Mouse (Mus musculus): ENCODE measurements around the gene Rtn4ip1.
A peak's percentile ranks its signal among the peaks of the same experiment; 100 is the strongest.
"Not testable (repeated sequence)": the region's sequence is repeated elsewhere in the genome, so short reads cannot be mapped to it uniquely, and the experiment has no call there.

Rtn4ip1 gene

DNA sequence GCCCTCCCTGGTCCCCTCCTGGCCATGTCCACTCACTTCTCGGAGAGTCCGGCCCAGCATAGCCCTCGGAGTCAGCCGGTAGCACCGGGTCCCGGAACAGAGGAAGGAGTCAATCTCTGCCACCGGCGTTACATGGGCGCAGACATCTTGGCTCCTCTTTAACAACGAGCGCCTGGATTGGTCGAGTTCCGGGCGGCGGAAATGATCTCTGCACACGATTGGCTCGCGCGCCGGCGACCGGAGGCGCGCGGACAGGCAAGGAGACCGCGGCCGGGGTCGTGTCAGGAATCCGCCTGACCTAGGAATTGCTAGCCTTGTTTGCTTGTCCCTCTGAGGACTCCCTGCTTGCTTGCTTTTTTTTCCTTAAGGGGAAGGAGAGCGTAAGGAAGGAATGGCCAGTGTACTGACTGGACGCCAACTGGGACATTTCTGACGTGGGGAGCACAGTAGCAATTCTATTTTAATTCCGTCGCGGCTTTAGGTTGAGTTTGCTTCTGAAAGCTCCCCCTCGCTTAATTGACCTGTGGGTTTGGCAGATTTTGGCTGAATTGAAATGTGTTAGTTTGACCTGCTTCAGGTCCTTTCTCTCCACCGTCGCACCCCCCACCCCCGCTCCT, at the start of gene Rtn4ip1, which contains the start of gene Qrsl1:
Rtn4ip1 (plus strand) TSS at position 230 of the 617 bp plus-strand sequence.
Qrsl1 (minus strand) TSS at position 168 of the 617 bp plus-strand sequence.
- DNase-seq (ENCODE audit: inconsistent ontology term), result peak; percentile 94

DNA sequence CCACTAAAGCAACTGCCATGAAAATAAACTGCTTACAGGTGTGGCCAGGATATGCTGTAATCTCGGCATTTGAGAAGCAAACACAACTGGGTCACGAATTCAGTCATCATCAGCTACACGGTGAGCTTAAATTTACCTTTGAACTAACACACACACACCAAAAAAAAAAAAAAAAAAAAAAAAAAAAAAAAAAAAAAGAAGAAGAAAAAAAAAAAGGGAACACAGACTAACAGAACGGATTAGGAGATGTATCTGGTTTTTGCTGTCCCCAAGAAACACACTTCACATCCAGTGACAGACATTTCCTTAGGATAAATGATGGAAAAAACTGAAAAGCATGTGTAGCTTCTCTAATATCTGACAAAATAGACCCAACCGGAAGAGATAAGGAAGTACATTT, 49.7 kb upstream of the Rtn4ip1 start:
- no peak for DNase-seq (ENCODE audit: inconsistent ontology term)

DNA sequence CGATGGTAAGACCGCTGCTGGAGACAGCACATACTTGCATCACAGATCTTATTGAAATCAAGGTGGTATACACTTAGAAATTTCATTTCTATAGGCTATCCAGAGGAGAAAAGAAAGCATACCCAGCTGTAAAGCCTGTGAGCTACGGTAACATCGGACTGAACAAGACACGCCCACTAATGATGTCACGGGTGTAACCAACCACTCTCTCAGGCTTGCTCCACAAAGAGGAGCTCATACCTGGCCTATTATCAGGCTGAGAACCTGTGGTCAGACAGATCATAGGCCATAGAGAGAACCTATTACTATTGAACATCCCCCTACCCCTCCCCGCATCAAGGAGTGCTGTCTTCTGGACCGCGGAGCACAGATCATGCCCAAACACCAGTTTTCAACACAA, 45.7 kb upstream of the Rtn4ip1 start:
- DNase-seq (ENCODE audit: inconsistent ontology term), result no peak

DNA sequence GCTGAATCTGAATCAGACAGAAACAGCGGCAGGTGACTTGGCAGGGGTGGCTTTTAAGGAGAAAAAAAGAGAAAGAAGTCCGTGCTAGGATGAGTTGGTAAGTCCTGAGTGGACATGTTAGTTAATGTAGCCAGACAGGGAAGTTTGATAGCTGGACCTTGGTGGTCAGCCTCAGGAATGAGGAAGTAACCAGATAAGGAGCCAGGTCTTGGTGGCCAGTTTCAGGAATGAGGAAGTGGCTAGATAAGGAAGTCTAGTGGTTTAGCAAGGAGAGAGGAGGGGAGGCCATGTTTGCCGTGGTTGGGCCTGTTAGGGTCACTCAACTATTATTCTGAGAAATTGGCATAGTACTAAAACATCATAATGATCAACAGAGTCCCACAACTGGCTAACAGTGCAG, 45.3 kb upstream of the Rtn4ip1 start:
- no peak for DNase-seq (ENCODE audit: inconsistent ontology term)

DNA sequence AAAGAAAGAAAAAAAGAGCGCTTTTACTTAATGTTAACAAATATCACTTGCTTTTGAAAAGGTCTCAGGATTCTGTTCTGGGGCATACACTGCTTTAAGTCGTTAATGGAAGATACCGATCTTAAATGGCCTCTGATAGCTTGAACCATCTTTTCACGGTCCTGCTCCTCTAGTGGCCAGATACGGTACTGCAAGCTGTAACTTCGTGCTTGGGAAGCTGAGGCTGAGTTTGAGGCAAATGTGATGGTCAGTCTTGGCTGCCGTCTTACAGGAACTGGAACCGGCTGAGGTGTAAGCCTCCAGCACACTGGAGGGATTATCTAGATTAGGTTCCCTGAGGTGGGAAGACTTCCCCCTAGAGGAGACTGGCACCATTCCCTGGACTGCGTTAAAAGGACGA, 30.9 kb upstream of the Rtn4ip1 start:
- DNase-seq (ENCODE audit: inconsistent ontology term), result peak; percentile 7

DNA sequence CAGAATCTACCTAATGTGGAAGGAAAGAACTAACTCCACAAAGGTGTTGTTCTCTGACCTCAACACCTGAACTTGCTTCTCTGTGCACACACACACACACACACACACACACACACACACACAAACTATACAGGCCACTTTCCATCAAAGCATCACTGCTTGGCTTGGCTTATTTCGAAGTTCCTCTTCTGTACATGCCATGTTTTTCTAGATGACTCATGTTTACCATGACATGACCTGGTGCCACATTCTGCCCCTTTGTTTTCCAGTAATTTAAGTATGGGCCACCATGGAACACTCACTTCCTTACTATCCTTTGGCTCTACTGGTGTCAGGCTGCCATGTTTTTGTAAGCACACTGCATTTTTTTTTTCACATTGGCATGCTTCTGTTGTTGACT, 30.1 kb upstream of the Rtn4ip1 start:
- no peak for DNase-seq (ENCODE audit: inconsistent ontology term)

DNA sequence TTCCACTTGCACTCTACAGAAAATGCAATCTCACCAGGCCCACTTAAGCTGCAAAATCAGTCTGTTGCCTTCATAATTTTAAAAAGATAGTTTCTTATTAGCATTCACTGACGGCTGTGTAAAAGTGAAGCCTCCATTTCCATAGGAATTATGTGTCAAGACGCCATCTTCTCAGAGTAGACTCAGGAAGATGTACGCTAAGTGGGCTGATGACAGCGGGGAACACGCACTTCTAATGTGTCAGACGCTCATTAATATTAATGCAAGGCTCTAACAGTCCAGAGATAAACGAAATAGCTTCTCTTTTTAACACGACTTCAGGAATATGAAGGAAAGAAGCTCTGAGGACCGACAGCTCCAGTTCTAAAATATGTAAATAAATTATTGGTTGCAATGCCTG, 13.9 kb upstream of the Rtn4ip1 start:
- DNase-seq (ENCODE audit: inconsistent ontology term), result no peak

DNA sequence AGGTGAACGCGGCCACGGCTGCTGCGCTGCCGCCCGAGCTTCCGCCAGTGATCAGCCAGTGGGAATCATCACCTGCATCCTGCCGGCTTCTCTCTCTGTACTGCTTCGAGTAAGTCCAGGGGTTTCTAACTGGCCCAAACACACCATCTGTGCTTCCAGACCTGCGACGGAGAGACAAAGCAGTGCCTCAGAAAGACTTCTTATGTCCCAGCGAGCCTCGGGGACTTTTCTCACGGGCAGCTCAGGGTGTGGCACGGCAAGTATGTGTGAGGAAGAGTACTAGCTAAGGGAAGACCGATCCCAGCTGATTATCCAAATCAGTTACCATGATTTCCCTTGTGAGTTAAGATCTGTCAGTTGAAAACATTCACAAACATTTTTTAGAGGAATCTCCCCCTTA, 12.6 kb upstream of the Rtn4ip1 start:
- DNase-seq (ENCODE audit: inconsistent ontology term), result no peak

DNA sequence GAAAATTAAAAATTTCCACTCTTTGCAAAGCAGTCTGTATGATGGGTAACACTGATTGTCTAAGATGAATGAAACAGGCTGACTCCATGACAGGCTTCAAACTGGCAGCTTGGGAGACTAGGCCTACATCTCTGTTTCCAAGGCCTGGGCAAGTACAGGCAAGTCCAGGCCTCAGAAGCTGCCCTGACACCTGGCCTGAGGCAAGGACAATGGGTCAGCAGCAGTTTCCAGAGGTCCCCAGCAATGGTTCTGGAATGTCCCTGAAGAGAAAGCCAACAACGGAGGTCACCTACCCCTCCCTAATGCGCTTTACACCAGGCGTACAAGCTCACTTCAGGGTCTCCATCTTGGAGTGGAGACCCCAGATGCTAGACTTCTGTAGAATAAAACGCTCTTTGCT, 8.6 kb upstream of the Rtn4ip1 start:
- DNase-seq (ENCODE audit: inconsistent ontology term), result no peak

DNA sequence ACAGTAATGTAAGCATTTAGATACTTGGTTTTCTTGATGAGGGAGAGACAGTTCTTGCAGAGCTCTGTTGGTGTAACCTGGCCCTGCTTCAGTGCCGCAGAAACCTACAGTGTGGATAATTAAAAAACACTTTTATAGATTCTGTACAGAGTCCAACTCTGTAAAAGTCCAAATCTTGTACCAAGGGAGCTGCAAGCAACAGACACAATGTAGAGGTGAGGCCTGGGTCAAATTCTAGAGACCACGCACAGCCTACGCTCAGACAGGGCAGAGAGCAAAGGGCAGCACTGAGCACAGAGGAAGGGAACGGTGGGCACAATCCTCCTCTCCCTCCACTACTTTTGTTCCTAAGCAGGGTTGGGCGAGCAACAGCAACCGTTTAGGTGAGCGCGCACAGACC, 5.5 kb upstream of the Rtn4ip1 start:
- DNase-seq (ENCODE audit: inconsistent ontology term), result no peak

DNA sequence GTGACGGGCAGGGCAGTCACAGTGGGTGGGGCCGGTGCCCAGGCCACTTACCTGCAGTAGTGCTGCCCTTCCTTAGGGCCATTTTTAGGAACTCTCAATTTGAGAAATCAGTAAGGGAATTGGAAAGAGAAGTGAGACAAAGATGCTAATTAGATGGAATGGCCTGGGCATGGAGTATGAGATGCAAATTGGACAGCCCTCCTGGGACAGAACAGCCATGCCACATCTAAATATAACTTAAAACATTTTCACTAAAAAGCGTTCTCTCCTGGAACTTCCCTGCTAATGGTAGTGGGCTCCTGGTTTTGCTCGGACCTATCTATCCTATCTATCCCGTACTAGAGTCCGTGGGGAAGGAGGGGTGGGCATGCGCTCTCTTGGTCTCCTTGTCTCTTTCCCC, 3.3 kb upstream of the Rtn4ip1 start:
- no peak for DNase-seq (ENCODE audit: inconsistent ontology term)

DNA sequence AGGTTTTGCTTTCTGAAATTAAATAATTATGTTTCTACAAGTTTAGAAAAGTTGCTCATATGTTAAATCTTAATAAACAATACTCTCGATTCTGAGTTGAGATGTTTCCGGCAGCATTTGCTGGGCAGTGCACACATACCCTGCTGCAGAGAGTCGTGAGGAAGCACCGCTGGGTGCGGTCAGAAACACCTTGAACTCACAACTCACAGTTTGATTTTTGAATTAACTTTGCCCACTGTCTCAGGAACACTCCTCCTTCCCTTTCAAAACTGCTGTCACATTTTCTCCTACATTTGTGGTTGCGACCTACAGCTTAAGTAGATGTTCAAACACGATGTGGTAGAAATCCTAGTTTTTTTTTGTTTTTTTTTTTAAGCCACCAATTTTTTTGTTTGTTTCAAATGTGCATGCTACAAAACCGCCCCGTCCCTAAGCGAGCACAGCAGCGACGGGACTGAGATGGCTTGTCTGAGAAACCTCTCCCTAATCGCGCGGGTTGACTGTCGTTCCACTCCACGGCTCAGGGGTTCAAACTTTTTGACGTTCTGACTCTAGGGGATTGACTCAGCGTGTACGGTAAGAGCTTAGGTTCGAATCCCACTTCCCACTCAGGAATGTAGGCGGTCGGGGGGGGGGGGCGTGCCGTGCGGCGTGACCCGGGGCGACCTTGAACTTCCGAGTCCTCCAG, 580 bp upstream of the Rtn4ip1 start:
- no peak for DNase-seq (ENCODE audit: inconsistent ontology term)

DNA sequence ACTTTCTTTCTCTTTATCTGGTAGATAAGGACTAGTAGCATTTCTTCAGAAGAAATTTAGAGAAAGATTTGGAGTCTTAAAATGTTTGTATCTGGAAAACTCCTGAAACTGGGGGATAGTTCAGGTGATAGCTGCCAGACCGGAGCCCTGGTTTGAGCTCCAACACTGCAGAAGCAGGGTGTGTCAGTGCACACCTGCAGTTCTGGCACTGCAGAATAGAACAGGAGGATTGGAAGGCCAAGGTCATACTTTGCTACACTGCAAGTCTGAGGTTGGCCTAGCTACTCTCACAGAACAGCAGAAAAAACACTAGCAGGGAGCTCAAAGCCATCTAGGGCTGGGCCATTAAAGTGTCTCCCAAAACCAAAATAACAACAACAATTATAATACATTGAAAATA, 3.0 kb downstream of the Rtn4ip1 start:
- DNase-seq (ENCODE audit: inconsistent ontology term), result no peak

DNA sequence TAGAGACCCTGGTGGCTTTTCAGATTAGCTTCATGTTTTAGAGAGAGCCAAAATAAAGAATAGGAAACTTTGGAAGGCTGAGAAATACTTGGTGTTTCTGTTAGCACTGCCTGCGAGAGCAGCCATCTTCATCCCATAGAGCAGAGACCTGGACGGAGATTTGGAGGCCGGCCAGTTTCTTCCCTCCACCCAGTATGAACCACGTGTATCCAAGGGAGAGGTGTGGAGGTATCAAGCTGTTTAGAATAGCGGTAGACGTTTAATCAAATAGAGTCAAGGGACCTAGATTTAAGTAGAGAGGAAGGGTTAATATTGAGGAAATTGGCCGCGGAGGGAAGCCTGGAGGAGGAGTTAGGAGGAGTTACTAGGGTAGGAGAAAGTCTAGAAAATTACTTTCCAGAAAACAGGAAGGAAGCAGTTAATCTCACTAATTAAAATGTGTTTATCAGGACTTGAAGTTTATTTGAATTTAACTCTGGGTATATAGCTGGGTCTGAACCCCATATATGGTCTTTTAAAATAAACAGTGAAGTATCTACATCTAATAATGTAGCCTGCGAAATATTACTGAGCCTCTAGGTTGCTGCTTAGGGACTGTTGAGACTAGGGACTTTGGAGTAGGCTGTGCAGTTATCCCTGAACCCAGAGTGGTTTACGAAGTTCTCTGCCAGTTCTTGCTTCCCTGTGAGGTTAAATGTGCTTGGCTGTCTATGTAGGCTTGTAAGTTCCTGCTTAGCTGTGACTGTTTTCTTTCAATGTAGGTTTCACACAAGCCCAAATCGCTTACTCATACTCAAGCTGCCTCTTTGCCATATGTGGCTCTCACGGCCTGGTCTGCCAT, 8.6 kb downstream of the Rtn4ip1 start:
- DNase-seq (ENCODE audit: inconsistent ontology term), result no peak

DNA sequence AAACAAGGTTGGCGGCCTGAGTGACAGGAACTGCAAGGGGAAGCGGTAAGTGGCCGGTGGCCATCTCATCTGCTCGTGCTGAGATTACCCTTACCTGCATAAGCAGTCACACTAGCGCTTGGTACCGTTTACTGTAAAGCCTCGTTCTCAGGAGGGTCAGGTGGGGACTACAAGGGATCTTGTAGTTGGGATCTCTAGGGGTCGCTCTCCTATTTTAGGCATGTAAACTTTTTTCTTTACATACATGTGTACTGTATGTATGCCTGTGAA, 9.2 kb downstream of the Rtn4ip1 start:
- DNase-seq (ENCODE audit: inconsistent ontology term), result no peak

DNA sequence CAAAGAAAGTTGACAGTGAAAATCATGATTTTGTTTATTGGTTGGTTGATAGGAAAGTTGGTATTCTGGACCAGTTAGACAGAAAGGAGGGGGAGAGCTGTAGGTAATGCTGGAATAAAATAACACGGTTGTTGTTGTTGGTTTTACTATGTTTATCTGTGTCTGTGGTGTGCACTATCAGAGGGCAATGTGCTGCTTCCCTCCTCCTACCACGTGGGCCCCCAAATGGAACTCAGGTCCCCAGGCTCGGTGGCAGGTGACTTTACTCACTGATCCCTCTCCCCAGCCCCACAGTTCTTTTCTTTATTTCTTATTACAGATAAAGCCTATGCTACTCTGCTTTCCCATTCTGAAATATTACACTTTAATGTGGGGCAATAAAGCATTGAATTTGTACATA, 10.6 kb downstream of the Rtn4ip1 start:
- DNase-seq (ENCODE audit: inconsistent ontology term), result no peak

DNA sequence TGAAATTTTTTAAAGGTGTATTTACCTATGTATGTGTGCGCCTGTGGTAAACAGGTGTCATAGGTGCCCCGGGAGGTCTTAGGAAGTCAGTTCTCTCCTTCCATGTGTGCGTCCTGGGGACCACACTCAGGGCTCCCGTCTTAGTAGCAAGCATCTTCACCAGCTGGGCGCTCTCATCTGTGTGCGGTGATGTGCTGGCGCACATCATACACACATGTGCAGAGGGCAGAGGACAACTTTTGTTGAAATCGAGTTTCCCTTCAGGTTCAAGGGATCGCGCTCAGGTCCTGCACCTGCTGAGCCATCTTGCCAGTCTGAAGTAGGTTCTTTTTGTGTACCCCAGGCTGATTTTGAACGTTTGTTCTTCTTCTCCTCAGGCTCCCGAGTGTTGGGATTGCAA, 14.6 kb downstream of the Rtn4ip1 start:
- no peak for DNase-seq (ENCODE audit: inconsistent ontology term)

DNA sequence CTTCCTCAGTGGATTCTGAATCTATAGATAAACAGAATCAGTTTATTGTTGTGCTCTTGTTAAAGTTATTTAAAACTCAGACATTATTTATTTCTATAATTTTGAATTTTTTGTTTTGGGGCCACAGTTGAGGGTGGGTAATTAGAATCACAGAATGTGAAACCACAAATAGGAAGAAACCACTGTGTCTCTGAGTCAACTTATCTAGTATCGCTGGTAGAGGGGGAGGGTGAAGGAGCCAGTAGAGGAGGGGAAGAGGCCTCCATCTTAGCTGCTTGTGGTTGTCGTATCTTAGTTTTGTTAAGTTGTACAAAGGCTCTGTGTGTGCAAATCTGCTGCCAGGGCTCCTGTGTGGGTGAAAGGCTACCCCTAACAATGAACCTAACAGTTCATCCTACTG, 15.1 kb downstream of the Rtn4ip1 start:
- DNase-seq (ENCODE audit: inconsistent ontology term), result no peak

DNA sequence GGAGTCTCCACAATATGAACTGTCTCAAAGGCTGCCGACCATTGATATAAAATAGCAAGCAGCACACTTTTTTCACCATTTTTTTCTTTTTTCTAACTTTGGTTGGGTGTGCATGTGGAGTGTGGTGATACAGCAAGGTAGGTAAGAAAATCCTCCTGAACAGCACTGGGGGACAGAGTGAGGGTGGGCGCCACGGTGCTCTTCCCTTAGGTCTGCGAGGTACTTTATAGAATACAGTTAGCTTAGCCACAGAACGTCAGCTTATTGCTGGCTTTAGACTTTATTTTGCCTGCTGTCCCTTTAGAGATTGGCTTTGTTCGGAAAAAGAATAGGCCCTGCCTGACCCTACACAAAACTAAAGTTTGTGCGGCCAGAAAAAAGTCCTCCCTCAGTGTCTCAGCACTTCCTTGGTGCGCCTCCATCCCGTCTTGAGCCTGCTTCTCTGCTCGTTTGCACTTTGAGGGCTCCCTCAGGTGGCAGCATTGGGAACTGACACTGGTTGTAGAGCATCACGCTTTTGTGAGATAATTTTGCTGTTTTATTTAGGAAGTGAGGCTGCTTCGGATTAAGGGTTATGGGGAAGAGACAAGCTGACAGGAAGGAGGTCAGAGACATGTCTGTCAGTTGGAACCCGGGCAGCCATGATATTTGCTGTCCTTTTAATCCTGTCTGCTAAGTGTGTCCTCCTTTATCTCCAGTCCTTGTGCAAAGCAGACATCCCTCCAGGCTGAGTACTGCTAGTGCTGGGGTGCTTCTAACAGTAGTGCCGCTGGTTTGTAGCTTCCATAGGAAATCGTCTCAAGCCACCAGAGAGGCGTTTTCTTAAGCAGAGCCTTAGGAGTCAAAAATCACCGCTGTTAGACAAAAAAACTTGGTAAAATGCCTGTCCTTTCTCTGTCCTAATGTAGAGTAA, 17.3 kb downstream of the Rtn4ip1 start:
- peak; percentile 59 for DNase-seq (ENCODE audit: inconsistent ontology term)

DNA sequence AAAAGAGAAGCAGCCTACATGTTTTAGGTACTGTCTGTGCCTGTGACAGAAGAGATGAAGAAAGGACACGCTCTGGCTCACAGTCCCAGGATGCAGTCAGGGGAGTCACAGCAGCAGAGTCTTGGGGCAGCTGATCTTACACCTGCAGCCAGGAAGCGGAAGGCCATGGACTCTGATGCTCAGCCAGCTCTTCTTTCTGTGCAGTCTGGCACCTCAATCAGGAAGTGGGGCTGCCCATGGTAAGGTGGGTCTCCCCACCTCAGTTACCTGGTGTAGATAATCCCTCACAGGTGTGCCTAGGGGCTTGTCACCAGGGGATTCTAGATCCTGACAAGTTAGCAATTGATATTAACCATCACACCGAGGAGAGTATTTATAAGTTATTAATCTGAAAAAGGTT, 21.5 kb downstream of the Rtn4ip1 start:
- no peak for DNase-seq (ENCODE audit: inconsistent ontology term)

DNA sequence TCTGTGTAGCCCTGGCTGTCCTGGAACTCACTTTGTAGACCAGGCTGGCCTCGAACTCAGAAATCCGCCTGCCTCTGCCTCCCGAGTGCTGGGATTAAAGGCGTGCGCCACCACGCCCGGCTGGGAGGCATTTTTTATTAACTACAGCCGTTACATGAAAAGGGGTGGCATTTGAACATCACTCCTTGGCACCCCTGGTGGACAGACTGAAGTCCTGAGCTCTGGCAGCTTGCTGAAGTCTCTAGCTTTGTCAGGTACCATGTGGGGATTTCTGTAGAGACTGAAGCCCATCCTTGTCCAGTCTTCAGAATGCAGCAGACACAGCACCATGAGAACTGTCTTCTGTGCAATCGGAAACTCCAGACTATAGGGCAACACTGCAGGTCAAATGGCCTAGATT, 24.2 kb downstream of the Rtn4ip1 start:
- DNase-seq (ENCODE audit: inconsistent ontology term), result not testable (repeated sequence)

DNA sequence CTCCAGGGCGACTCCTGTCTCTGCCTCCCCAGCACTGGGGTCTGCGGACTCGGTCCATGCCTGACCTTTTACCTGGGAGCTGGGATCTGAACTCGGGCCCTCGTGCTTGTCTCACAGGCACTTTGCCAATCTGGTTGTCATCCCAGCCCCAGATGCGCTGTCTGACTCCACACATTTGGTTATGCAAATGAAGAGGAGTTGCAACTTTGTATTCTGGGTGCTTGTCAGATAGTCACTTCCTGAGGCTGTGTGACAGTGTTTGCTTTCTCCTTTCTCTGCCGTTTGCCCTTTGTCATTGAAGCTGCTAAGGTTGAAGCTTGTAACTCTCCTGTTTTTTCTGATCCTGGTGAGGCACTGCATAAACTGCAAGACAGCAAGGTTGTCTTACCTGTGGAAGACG, 26.1 kb downstream of the Rtn4ip1 start:
- DNase-seq (ENCODE audit: inconsistent ontology term), result no peak

All from Muller cell, postnatal 12 days (primary cell).